Mouse (Mus musculus): ENCODE results near the gene Thap4. TPM values are rescaled to one million over a fixed set of nuclear protein-coding genes. Genes with fewer than 3 reads are reported as not detected.

Gene Thap4
- polyA plus RNA-seq (2017; shearing (Covaris generic)), result 14.9 TPM

GRCm38 (mm10) chr1:93754573-93755290 is at the start of gene Thap4:
TSS of gene Thap4 (minus strand) at chr1:93754864.

GRCm38 (mm10) chr1:93803556-93804507 is 49.2 kb upstream of the Thap4 start, which contains the start of gene Ing5:
TSS of gene Ing5 (plus strand) at chr1:93803965.

GRCm38 (mm10) chr1:93801741-93802238 is 47.1 kb upstream of the Thap4 start, which contains the start of gene Dtymk:
TSS of gene Dtymk (minus strand) at chr1:93801934.

GRCm38 (mm10) chr1:93751290-93751689 is 3.4 kb downstream of the Thap4 start, which contains the start of gene Atg4b:
TSS of gene Atg4b (plus strand) at chr1:93751500.

GRCm38 (mm10) chr1:93685401-93686244 is 69.0 kb downstream of the Thap4 start, which contains the start of gene Bok:
TSS of gene Bok (plus strand) at chr1:93685660.

GRCm38 (mm10) chr1:93658559-93658958 is 96.1 kb downstream of the Thap4 start, which contains the start of gene Stk25:
TSS of gene Stk25 (minus strand) at chr1:93658659.

Other genes starting within 250 kb of the Thap4 start
- 1.5 TPM for gene Farp2, start 242.8 kb downstream of the Thap4 start, polyA plus RNA-seq (2017; shearing (Covaris generic))
- gene Stk25, start 96.2 kb downstream of the Thap4 start, polyA plus RNA-seq (2017; shearing (Covaris generic)), result 107 TPM
- not detected for gene Bok, start 69.2 kb downstream of the Thap4 start, polyA plus RNA-seq (2017; shearing (Covaris generic))
- gene Atg4b, start 3.4 kb downstream of the Thap4 start, polyA plus RNA-seq (2017; shearing (Covaris generic)), result 103 TPM
- gene Dtymk, start 47.1 kb upstream of the Thap4 start, polyA plus RNA-seq (2017; shearing (Covaris generic)), result 153 TPM
- 43.6 TPM for gene Ing5, start 49.1 kb upstream of the Thap4 start, polyA plus RNA-seq (2017; shearing (Covaris generic))
- gene D2hgdh, start 70.0 kb upstream of the Thap4 start, polyA plus RNA-seq (2017; shearing (Covaris generic)), result 33.9 TPM
- not detected for gene Gal3st2, start 106.4 kb upstream of the Thap4 start, polyA plus RNA-seq (2017; shearing (Covaris generic))
- gene Gal3st2b, start 163.4 kb upstream of the Thap4 start, polyA plus RNA-seq (2017; shearing (Covaris generic)), result not detected
- gene Gal3st2c, start 235.6 kb upstream of the Thap4 start, polyA plus RNA-seq (2017; shearing (Covaris generic)), result 0.06 TPM